Mouse (Mus musculus): ENCODE measurements at regions not wholly inside any gene's neighbourhood (a gene's known extent, or its start where the extent isn't known, plus 50 kb on each side); places are given as distances from the start of the nearest gene placed in this dataset.
A peak's percentile ranks its signal among the peaks of the same experiment; 100 is the strongest.

- Histone ChIP-seq H3K27ac (ENCODE audit: insufficient read depth, low read depth, low read length) (no peak overlapping the region), H3K4me3 (ENCODE audit: insufficient read depth, low read depth, low read length) (no peak overlapping the region), H3K4me1 (ENCODE audit: control insufficient read depth, insufficient read depth, low read length) (no peaks in the 10 kb centered on the region)
- WGBS = 85% methylated on average over 4 of the region's 4 CpGs
- TF ChIP-seq CTCF (IDR thresholded peaks at IDR 0.05; ENCODE audit: insufficient read depth, low read depth, low read length) = no peak
- no peak for TF ChIP-seq POLR2A (IDR thresholded peaks at IDR 0.05; ENCODE audit: insufficient read depth, low read depth, low read length)
Measured at GRCm38 (mm10) chr7:70144726-70145271, 221.7 kb downstream of the Nr2f2 start.

- Histone ChIP-seq H3K27ac (ENCODE audit: insufficient read depth, low read depth, low read length) (no peak overlapping the region), H3K4me3 (ENCODE audit: insufficient read depth, low read depth, low read length) (no peak overlapping the region), H3K4me1 (ENCODE audit: control insufficient read depth, insufficient read depth, low read length) (no peaks in the 10 kb centered on the region)
- TF ChIP-seq CTCF (IDR thresholded peaks at IDR 0.05; ENCODE audit: insufficient read depth, low read depth, low read length) (no peak), POLR2A (IDR thresholded peaks at IDR 0.05; ENCODE audit: insufficient read depth, low read depth, low read length) (no peak)
- 88% methylated on average over 5 of the region's 5 CpGs for WGBS
Measured at GRCm38 (mm10) chr7:70136837-70137236, 229.7 kb downstream of the Nr2f2 start.

GRCm38 (mm10) chr7:70135416-70135815 lies 231.1 kb downstream of the Nr2f2 start:
- no peaks in the 10 kb centered on the region for H3K4me1 ChIP-seq (ENCODE audit: control insufficient read depth, insufficient read depth, low read length)
- TF ChIP-seq CTCF (IDR thresholded peaks at IDR 0.05; ENCODE audit: insufficient read depth, low read depth, low read length) (no peak), POLR2A (IDR thresholded peaks at IDR 0.05; ENCODE audit: insufficient read depth, low read depth, low read length) (no peak)
- H3K27ac ChIP-seq (ENCODE audit: insufficient read depth, low read depth, low read length) = no peak overlapping the region
- 90% methylated on average over 3 of the region's 3 CpGs for WGBS
- H3K4me3 ChIP-seq (ENCODE audit: insufficient read depth, low read depth, low read length) = no peak overlapping the region

GRCm38 (mm10) chr7:70129963-70130362 lies 236.6 kb downstream of the Nr2f2 start:
- no peak for TF ChIP-seq CTCF (IDR thresholded peaks at IDR 0.05; ENCODE audit: insufficient read depth, low read depth, low read length)
- no peak for TF ChIP-seq POLR2A (IDR thresholded peaks at IDR 0.05; ENCODE audit: insufficient read depth, low read depth, low read length)
- 39% methylated on average over 15 of the region's 15 CpGs for WGBS
- Histone ChIP-seq H3K27ac (ENCODE audit: insufficient read depth, low read depth, low read length) (no peak overlapping the region), H3K4me3 (ENCODE audit: insufficient read depth, low read depth, low read length) (no peak overlapping the region), H3K4me1 (ENCODE audit: control insufficient read depth, insufficient read depth, low read length) (no peaks in the 10 kb centered on the region)

- H3K4me3 ChIP-seq (ENCODE audit: insufficient read depth, low read depth, low read length) = no peak overlapping the region
- peaks cover 4% of the 10 kb centered on the region; the same call in 1 of the 2 replicates for H3K4me1 ChIP-seq (ENCODE audit: control insufficient read depth, insufficient read depth, low read length)
- TF ChIP-seq POLR2A (IDR thresholded peaks at IDR 0.05; ENCODE audit: insufficient read depth, low read depth, low read length) (no peak), CTCF (IDR thresholded peaks at IDR 0.05; ENCODE audit: insufficient read depth, low read depth, low read length) (no peak)
- 63% methylated on average over 9 of the region's 9 CpGs for WGBS
- H3K27ac ChIP-seq (ENCODE audit: insufficient read depth, low read depth, low read length) = no peak overlapping the region
Measured at GRCm38 (mm10) chr7:70122818-70123217, 243.7 kb downstream of the Nr2f2 start.

- H3K27ac ChIP-seq (ENCODE audit: insufficient read depth, low read depth, low read length) = no peak overlapping the region
- H3K4me3 ChIP-seq (ENCODE audit: insufficient read depth, low read depth, low read length) = no peak overlapping the region
- peaks cover 4% of the 10 kb centered on the region; the same call in 1 of the 2 replicates for H3K4me1 ChIP-seq (ENCODE audit: control insufficient read depth, insufficient read depth, low read length)
- 83% methylated on average over 8 of the region's 8 CpGs for WGBS
- TF ChIP-seq POLR2A (IDR thresholded peaks at IDR 0.05; ENCODE audit: insufficient read depth, low read depth, low read length) (no peak), CTCF (IDR thresholded peaks at IDR 0.05; ENCODE audit: insufficient read depth, low read depth, low read length) (no peak)
Measured at GRCm38 (mm10) chr7:70119517-70119916, 247.0 kb downstream of the Nr2f2 start.

- H3K4me1 ChIP-seq (ENCODE audit: control insufficient read depth, insufficient read depth, low read length) = peaks cover 4% of the 10 kb centered on the region; the same call in 1 of the 2 replicates
- TF ChIP-seq POLR2A (IDR thresholded peaks at IDR 0.05; ENCODE audit: insufficient read depth, low read depth, low read length) (no peak), CTCF (IDR thresholded peaks at IDR 0.05; ENCODE audit: insufficient read depth, low read depth, low read length) (no peak)
- 16% methylated on average over 7 of the region's 7 CpGs for WGBS
- H3K4me3 ChIP-seq (ENCODE audit: insufficient read depth, low read depth, low read length) = peak overlapping the region; percentile 8; the same call in 1 of the 2 replicates
- H3K27ac ChIP-seq (ENCODE audit: insufficient read depth, low read depth, low read length) = no peak overlapping the region
Measured at GRCm38 (mm10) chr7:70118971-70119370, 247.6 kb downstream of the Nr2f2 start.

GRCm38 (mm10) chr7:70117930-70118922 lies 248.3 kb downstream of the Nr2f2 start:
- H3K4me3 ChIP-seq (ENCODE audit: insufficient read depth, low read depth, low read length) = peak overlapping the region; percentile 8
- 7% methylated on average over 21 of the region's 21 CpGs for WGBS
- H3K27ac ChIP-seq (ENCODE audit: insufficient read depth, low read depth, low read length) = peak overlapping the region; percentile 16; the same call in 1 of the 2 replicates
- no peak for TF ChIP-seq POLR2A (IDR thresholded peaks at IDR 0.05; ENCODE audit: insufficient read depth, low read depth, low read length)
- no peak for TF ChIP-seq CTCF (IDR thresholded peaks at IDR 0.05; ENCODE audit: insufficient read depth, low read depth, low read length)
- peaks cover 4% of the 10 kb centered on the region; the same call in 1 of the 2 replicates for H3K4me1 ChIP-seq (ENCODE audit: control insufficient read depth, insufficient read depth, low read length)

- Histone ChIP-seq H3K4me1 (ENCODE audit: control insufficient read depth, insufficient read depth, low read length) (no peaks in the 10 kb centered on the region), H3K27ac (ENCODE audit: insufficient read depth, low read depth, low read length) (no peak overlapping the region), H3K4me3 (ENCODE audit: insufficient read depth, low read depth, low read length) (no peak overlapping the region)
- TF ChIP-seq POLR2A (IDR thresholded peaks at IDR 0.05; ENCODE audit: insufficient read depth, low read depth, low read length) (no peak), CTCF (IDR thresholded peaks at IDR 0.05; ENCODE audit: insufficient read depth, low read depth, low read length) (no peak)
- WGBS = 57% methylated on average over 8 of the region's 8 CpGs
Measured at GRCm38 (mm10) chr7:70109013-70109412, 257.5 kb downstream of the Nr2f2 start.
